Mouse (Mus musculus) stomach, embryonic 14.5 days (tissue): ENCODE measurements around the gene Apbb1. TPM values are rescaled to one million over a fixed set of nuclear protein-coding genes. Genes with fewer than 3 reads are reported as not detected.

ENCODE experiments used
- ATAC-seq: fragments of 200-750 bp; cut with Nextera tagmentation; 2 replicates; pipeline ENCODE4 v1.8.0; 2017; ENCODE audit warnings: low read depth, moderate TSS enrichment; ENCODE audit not compliant: insufficient number of reproducible peaks, insufficient read depth, low FRiP score
- H3K27ac ChIP-seq: fragments of 300-500 bp; sonication (generic); 2 replicates; pipeline ENCODE4 v1.5.1; 2014; ENCODE audit warnings: mild to moderate bottlenecking, low read length, moderate library complexity, mixed read lengths
- H3K27me3 ChIP-seq: fragments of 300-500 bp; sonication (generic); 2 replicates; pipeline ENCODE4 v1.6.1; 2014; ENCODE audit warnings: low read length, control low read depth, mixed read lengths; ENCODE audit not compliant: control insufficient read depth, insufficient read depth
- H3K36me3 ChIP-seq: fragments of 300-500 bp; sonication (generic); 2 replicates; pipeline ENCODE4 v1.6.1; 2014; ENCODE audit warnings: mild to moderate bottlenecking, control low read depth, low read length, moderate library complexity, mixed read lengths; ENCODE audit not compliant: control insufficient read depth, insufficient read depth
- H3K4me1 ChIP-seq: fragments of 300-500 bp; sonication (generic); 2 replicates; pipeline ENCODE4 v1.6.1; 2014; ENCODE audit warnings: low read length, control low read depth, mixed read lengths; ENCODE audit not compliant: control insufficient read depth, insufficient read depth
- H3K4me2 ChIP-seq: fragments of 300-500 bp; sonication (generic); replicated peaks from 2 replicates; pipeline ENCODE4 v1.6.1; 2014; ENCODE audit warnings: low read depth, low read length, control low read depth
- H3K4me3 ChIP-seq: fragments of 300-500 bp; sonication (generic); 2 replicates; pipeline ENCODE4 v1.5.1; 2014; ENCODE audit warnings: low read depth, low read length, control low read depth
- H3K9ac ChIP-seq: fragments of 300-500 bp; sonication (generic); replicated peaks from 2 replicates; pipeline ENCODE4 v1.6.1; 2014; ENCODE audit warnings: low read depth, mild to moderate bottlenecking, control low read depth, low read length, moderate library complexity, mixed read lengths
- H3K9me3 ChIP-seq: fragments of 300-500 bp; sonication (generic); 2 replicates; pipeline ENCODE4 v1.6.1; 2016; ENCODE audit warnings: low read depth, low read length, control low read depth; ENCODE audit not compliant: control insufficient read depth
- WGBS: fragments of 180-500 bp; shearing (Covaris S2); extraction: QIAGEN DNeasy Blood & Tissue Kit; methylation state at CpG from one replicate; pipeline ENCODE4 v1.1.7; 2014; 5-methylcytosine and 5-hydroxymethylcytosine counted together
- polyA plus RNA-seq: library from polyadenylated mRNA; unstranded; fragments of >200 nt; fragmentation: Nextera tagmentation; extraction: Ambion mirVana; gene quantifications from 2 replicates; pipeline ENCODE4 v1.2.1, GENCODE M21; 2014

Apbb1 gene
- polyA plus RNA-seq, 1 experiment from 2014 or later, result 47.2 TPM

DNA sequence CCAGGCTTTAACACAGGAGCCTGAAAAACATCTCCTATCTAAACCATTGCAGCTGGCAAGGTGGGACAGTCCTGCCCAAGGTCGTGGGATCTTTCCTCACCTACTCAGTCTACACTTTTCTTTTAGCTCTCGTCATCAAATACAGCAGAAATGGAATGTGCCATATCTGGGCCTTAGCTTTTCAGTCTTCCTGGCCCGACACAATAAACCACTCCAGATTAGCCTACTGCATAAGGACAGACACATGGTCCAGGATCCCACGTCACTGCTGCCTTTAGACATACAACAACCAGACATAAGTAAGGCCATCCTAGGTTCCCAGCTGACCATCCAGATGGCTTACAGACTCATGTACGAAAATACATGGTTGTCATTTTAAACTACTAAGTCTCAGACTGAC lies 71.3 kb downstream of the Apbb1 start:
- no peaks in the 10 kb centered on the region for H3K27me3 ChIP-seq
- H3K9ac ChIP-seq, result no peak overlapping the region
- no peaks in the 10 kb centered on the region for H3K4me1 ChIP-seq
- H3K4me3 ChIP-seq, result no peak overlapping the region
- no peak overlapping the region for H3K4me2 ChIP-seq
- 80% methylated on average over 5 of the region's 5 CpGs for WGBS
- no peak overlapping the region for H3K27ac ChIP-seq
- no peaks in the 10 kb centered on the region for H3K9me3 ChIP-seq
- no peak for ATAC-seq
- H3K36me3 ChIP-seq, result no peaks in the 10 kb centered on the region

Other genes with a start within 250 kb of the Apbb1 start
- gene Olfr690, start 247.5 kb downstream of the Apbb1 start, polyA plus RNA-seq, result not detected in 2 replicates
- not detected in 2 replicates for gene Olfr691, start 239.4 kb downstream of the Apbb1 start, polyA plus RNA-seq
- not detected in 2 replicates for gene Olfr692, start 213.4 kb downstream of the Apbb1 start, polyA plus RNA-seq
- gene Gm5901, start 206.6 kb downstream of the Apbb1 start, polyA plus RNA-seq, result not detected in 2 replicates
- 40.3 and 41.1 TPM in 2 replicates for gene Fam160a2, start 181.6 kb downstream of the Apbb1 start, polyA plus RNA-seq
- gene Cnga4, start 177.1 kb downstream of the Apbb1 start, polyA plus RNA-seq, result not detected in 2 replicates
- gene Cckbr, start 155.9 kb downstream of the Apbb1 start, polyA plus RNA-seq, result 0.85 and 0.87 TPM in 2 replicates
- gene Cavin3, start 99.4 kb downstream of the Apbb1 start, polyA plus RNA-seq, result 113 and 121 TPM in 2 replicates
- gene Smpd1, start 27.3 kb downstream of the Apbb1 start, polyA plus RNA-seq, result 40.4 and 40.6 TPM in 2 replicates
- 0.38 and 0.46 TPM in 2 replicates for gene Hpx, start 18.5 kb upstream of the Apbb1 start, polyA plus RNA-seq
- gene Trim3, start 51.9 kb upstream of the Apbb1 start, polyA plus RNA-seq, result 28.8 and 29.1 TPM in 2 replicates
- gene Timm10b, start 58.4 kb upstream of the Apbb1 start, polyA plus RNA-seq, result 203 and 209 TPM in 2 replicates
- gene Arfip2, start 58.8 kb upstream of the Apbb1 start, polyA plus RNA-seq, result 88.9 and 94.0 TPM in 2 replicates
- gene Gm45799, start 58.9 kb upstream of the Apbb1 start, polyA plus RNA-seq, result 24.1 and 35.7 TPM in 2 replicates
- gene Dnhd1, start 69.2 kb upstream of the Apbb1 start, polyA plus RNA-seq, result 1.5 and 2.0 TPM in 2 replicates
- gene Ilk, start 154.9 kb upstream of the Apbb1 start, polyA plus RNA-seq, result 373 and 394 TPM in 2 replicates
- 39.0 and 40.2 TPM in 2 replicates for gene Rrp8, start 155.7 kb upstream of the Apbb1 start, polyA plus RNA-seq
- 133 and 135 TPM in 2 replicates for gene Taf10, start 162.7 kb upstream of the Apbb1 start, polyA plus RNA-seq
- gene Tpp1, start 170.6 kb upstream of the Apbb1 start, polyA plus RNA-seq, result 79.9 and 80.2 TPM in 2 replicates
- 18.7 and 20.5 TPM in 2 replicates for gene Dchs1, start 206.0 kb upstream of the Apbb1 start, polyA plus RNA-seq
- 349 TPM in 2 replicates for gene Mrpl17, start 229.4 kb upstream of the Apbb1 start, polyA plus RNA-seq